Mouse (Mus musculus): ENCODE results near the gene Tjp1.
A peak's percentile ranks its signal among the peaks of the same experiment; 100 is the strongest.

The Tjp1 gene

DNA sequence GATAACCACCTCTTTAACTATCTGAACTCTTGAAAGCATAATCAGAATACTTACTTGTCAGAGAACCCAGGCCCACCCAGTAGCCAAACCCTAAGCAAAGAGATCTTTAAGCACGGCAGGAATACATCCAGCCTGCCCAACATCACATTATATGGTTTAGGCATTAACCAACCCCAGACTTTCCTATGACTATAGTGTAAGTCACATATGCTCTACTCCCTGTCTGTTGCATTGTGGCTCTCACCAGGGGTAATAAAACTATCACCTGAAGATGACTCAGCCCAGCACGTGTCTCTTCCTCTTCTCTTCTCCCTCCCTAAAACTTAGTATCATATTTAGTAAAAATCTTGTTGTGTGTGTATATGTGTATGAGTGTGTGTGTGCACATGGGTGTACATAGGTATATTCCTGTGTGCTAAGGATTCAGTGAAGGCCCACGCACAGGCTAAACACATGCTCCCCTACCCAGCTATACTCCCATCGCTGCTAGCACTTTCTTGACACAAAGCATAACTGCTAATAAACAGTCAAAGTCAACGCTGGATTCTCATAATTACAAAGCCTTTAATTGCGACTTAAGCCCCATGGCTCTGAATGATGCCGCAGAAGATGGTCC is 139.9 kb downstream of the Tjp1 start:
- DNase-seq = no peak

DNA sequence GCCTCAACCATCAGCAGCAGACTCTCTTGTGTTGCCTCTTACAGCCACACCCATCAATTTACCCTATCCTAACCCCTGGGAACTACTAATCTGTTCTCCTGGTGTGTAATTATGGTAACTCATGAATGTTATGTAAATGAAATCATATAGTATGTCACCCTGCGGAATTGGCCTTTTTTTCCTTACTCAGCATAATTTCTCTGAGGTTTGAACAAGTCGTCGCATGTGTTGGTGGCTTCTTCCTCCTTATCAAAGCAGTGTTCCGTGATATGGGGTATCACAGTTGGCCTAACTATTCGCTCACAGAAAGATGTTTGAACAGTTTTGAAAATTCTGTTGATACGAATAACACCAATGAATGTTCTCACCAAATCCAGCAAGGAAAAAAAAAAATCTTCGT is 142.8 kb downstream of the Tjp1 start:
- DNase-seq = no peak

DNA sequence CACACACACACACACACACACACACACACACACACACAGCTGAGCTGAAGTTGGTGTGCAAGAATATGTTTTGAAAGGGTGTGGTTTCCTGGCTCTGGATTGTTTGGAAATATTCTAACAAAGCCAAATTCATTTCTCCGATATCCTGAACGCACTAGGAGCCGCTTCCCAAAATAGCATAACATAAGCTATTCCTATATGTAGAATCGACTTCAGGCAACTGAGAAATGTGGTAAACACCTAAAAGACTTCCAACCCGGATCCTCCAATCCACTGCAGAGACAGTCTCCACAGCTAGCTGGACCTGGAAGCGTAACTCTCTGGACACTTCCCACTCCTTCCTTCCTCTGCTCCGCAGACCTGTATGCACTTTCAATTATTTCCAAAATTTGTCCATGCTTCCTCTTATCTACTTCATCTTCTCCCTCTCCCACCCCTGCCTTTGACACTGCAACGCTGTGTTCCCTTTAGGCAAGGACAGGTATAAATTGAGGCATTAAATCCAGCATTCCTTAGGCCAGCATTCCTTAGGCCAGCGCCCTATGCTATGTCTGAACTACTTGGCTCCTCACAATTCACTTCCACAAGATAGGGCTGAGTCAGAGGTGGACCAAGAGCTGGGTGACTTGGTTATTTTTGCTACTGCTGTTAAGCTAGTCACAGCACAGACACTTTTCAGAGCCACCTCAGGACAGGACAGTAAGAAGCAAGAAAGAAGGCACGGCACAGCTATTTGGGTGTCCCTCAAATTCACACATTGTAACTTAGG is 144.9 kb downstream of the Tjp1 start:
- DNase-seq = no peak

DNA sequence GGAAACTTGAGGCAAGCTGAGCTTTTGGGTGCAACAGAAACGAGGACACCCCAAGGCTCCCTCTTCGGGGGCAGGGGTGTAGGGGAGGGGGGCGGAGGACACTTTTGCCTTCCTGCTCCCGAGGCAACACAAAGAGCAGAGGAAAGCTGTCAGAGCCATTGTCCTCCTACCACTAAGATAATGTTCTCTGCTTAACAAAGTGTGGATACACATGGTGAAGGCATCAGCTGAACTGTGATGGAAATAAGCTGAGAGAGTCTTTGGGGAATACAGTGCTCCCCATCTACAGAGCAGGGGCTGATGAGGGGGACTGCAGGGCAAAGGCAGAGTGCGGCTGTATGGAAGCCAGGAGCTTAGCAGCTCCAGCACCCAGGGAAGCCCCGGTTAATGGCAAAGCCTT is 145.7 kb downstream of the Tjp1 start:
- no peak for DNase-seq

DNA sequence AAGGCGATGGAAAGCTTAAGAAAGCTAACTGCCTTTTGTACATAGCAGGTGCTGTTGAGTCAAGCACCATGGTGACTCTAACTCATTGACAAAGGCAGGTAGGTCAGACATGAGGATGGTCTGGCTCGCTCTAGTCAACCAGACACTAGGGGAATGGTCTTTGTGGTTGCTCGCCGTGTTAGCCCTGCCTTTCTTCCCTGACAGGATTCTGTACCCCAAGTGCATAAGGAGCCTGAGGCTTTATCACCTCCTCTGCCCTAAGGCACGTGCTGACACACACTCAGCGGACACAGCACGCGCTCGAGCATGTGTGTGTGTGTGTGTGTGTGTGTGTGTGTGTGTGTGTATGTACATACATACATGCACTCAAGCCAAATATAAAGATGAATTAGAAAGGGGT is 146.9 kb downstream of the Tjp1 start:
- DNase-seq = no peak

DNA sequence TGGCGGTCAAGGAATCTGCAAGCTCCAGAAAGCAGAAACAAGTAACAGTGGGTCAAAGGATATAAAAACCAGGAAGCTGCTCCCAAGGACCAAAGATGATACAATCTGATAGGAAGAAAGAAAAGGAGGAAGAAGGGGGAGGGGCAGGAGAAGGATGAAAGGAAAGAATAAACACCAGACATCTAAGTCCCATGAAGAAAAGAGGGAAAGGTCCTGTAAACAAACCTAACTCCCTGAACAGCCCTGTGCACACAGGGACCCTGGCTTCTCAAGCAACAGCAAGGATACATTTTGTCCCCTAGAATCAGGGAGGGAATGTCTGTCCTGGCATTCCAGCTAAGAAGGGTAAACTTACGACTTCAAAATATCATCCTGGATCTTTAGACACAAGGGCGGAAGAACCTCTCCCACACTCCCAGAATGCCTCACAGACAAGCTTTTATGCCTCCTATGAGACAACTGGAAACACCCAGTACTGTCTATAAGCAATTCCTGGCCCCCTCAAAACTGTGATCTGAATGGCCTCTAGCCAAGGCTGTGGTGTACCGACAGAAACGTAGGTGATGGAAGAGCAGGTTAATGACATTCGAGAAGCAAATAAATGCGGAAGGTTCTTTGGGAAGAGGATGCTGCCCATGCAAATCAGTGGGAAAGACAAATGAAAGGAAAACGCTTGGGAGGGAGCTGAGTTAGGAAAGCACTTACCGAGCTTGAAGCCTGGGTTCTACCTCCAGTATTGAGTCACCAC is 148.6 kb downstream of the Tjp1 start:
- DNase-seq = no peak

DNA sequence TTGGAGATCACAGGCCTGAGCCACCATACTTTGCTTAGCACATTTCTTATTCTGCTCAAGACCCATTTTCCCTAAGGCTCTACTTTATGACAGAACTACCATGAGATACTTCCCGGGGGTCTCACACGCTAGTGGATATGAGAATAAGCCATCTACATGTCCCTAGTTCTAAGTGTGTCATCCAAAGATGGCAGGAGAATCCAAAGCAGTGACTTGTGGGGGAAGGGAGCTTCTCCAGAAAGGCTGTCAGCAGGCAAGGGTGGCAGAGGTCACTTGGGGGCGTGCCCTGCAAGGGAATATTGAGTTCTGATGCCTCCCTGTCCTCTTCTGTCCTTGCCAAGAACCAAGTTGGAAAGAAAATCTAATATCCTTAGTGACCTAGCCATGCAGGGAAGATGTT is 150.1 kb downstream of the Tjp1 start:
- no peak for DNase-seq

DNA sequence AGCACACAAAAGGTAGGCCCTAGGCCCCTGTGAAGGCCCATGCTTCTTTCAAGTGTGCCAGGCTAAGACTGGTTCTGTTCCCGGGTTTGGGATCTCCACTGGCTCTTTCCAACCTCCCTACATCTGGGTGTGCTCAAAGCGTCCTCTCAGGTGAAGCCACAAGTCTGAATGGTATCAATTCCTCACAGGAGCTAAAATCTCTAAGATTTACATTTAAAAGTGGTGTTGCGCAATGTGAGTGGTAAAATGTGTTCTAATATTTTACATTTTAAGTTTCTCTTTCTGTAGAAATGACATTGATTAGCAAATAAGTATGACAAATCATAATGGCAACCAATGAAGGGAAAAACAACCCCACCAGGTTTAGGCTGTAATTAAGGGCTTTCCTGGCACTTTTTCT is 152.0 kb downstream of the Tjp1 start:
- no peak for DNase-seq

DNA sequence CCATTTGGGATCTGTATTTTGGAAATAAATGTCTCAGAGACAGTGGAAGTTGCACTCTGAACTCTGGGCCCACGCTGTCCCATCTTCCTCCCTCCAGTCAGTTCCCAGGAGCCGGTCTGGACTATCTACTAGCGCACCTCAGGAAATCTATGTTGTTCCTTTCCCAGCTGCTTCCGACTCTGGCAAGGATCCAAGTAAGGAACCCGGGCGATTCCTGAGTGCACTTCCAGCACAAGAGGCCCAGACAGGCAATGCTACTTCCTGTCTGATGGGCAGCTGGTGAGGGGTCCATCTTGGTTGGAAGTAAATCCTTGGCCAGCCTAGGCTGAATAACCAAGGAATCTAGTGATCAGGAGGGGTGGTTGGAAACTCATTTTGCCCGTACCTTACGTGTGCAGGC is 152.4 kb downstream of the Tjp1 start:
- DNase-seq = peak; percentile 50

DNA sequence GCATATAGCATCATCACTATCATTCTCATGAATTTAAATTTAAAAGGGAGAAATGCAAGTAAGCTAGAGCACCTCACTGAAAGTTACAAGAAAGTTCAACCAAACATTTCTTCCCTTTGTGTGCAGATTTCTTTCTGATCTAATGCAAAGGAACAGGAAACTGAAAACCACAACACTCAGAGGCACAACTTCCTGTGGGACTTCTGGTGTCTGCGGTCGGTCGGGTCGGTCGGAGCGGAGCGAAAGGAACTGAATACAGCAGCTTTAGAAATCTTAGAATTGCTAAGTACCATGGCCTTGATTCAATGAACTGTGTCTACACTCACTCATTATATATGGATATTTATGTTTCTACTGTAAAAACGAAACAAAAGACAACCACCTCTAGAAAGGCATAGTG is 154.2 kb downstream of the Tjp1 start:
- no peak for DNase-seq

DNA sequence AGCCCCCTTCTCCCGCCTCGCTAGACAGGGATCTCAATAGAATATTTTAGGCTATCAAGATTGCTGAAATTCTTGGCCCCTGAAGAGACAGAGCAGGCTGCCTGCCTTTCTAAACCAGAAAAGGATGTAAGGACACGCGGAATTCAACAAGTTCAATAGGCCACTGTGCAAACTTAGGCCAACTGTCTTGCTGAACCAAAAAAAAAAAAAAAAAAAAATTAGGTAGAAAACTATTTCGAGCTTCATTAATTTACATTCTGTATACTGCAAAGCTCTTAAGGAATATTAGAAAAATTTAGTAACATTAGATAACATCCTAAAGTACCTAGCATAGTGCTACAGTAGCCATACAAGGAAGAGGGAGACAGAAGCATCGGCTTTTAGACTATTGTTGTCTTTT is 155.8 kb downstream of the Tjp1 start:
- DNase-seq = no peak

DNA sequence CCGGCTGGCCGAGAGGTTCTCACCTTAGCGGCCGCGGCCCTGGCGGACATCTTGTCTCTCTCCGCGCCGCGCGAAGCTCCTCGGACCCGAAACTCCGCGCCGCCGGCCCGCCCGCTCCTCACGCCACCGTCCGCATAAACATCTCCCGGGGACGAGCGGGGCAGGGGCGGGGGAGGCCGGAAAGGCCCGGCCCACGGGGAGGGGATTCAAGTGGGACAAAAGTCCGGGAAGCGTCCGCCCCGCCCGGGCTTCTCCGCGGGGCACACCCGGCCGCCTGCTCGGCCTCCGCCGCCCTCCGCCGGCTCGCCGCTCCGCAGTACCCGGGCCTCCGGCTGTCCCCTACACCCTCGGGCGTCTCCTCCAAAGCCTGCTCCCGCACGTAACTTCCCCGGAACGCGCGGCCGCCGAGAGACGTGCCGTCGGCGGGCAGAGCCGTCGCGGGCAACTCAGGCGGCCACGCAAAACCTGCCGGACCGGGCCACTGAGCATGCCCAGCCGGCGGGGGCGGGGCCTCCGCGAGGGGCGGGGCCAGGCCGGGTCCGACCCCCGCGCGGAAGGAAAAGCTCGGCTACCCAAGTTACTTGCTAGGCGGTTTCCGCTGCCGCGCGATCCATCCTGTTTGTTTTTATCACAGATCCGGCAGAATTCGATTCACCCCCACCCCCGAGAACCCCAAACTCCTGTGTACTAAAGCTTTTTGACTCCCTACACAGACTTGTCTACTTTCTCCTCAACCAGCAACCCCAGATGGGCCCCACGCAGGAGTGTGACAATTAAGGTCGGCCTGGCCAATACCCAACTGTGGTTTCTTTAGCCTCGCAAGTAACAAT is 156.6 kb downstream of the Tjp1 start:
- peak; percentile 94 for DNase-seq

DNA sequence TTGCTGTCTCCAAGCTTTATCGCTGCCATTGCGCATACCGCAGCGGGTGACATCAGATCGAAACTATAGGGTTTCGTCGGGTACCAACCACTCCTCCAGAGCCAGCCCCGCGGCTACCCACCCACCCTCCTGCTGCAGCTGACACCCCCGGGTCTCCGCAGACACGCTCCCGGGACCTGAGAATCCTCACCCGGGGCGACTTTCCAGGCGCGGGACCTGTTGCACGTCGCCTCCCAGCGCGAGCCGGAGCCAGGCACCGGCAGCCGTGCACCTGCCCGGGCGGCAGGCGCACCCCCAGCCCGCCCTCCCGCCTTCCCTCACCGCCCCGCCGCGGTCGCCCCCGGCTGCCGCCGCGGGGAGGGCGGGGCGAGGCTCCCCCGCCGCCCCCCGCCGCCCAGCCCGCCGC is 157.2 kb downstream of the Tjp1 start:
- peak; percentile 32 for DNase-seq

DNA sequence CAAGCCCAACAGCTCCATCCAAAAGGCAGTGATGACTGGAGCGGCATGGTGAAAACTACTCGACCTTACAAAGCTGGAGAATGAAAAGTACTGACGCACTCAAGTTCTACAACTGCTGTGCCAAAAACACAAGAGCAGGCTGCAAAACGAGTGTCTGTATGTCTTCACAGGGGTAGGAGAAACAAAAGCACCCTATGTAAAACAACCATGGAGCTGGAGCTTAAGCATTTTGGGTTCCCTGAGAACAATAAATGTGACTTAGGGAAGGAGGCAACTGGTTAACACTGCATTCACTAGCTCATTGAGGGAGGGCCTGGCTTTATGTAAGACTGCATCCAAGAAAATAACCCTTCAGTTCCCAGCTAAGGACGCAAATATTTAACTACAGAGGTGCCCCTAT is 158.5 kb downstream of the Tjp1 start:
- DNase-seq = no peak

DNA sequence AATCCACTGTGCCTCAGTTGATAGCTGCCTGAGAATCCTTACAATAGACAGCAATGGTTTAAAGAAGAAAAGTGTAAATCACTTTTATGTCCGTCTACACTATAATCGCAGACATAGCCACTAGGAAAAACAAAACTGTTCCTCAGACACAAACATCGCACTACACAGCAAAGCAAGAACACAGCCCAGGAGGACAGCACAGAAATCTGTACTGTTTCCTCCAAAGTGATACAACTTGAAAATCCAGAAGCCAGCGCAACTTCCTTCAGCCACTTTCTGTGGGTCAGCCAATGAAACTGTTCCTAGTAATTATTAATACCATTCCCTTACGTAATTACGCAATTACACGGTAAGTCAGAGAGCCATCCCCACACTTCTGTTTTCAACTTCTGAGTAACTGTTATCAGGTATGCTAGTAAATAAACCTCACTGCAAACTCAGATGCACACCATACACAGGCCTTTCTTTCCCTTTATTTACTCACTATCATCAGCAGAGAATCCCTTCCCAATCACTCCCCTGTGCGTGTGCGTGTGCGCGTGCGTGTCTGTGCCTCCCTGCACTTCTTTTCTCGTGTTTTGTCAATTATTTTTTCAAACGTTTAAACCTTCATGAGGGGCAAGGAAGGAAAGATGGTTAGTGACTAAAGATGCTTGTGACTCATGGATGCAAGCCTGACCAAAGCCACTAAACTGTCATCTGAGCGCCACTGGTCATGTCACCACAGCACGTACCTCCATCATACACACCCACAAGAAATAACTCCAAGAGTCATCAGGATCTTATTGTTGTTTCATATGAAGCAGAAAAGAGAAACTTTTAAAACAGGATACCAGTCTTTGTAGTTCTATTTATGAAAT is 160.0 kb downstream of the Tjp1 start:
- no peak for DNase-seq

DNA sequence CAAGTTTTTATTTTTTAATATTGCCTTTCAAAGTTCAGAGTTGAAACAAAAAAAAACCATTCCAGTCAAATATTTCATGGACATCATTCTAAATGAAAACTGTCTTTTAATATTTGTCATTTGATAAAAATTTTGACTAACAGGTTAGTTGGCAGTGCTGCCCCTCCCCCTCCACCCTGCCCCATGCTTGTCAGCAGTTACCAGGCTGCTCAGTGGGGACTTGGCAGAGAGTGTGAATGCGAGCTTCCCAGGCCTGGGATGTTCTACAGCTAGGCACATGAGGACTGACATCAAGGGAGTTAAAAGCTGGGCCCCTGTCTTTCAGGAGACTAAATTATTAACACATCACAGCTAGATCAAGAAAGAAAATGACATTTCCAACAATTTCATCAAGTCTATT is 161.4 kb downstream of the Tjp1 start:
- DNase-seq = no peak

DNA sequence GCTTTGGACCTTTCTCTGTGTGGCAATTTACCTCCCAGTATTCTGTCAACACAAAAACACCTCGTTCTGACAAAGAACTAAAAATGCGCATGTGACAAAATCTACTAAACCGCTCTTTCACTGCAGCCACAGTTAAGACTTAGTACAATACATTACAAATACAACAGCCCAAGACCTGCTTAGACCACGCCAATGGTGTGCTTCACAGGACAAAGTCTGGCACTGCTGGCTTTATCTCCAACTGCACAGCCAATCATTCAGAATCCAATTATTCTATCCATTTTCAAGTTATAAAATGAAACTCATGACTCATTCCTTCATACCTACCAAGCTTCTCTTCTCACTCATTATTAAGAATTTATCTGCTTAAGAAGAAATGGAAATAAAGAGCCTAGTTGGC is 162.0 kb downstream of the Tjp1 start:
- no peak for DNase-seq

DNA sequence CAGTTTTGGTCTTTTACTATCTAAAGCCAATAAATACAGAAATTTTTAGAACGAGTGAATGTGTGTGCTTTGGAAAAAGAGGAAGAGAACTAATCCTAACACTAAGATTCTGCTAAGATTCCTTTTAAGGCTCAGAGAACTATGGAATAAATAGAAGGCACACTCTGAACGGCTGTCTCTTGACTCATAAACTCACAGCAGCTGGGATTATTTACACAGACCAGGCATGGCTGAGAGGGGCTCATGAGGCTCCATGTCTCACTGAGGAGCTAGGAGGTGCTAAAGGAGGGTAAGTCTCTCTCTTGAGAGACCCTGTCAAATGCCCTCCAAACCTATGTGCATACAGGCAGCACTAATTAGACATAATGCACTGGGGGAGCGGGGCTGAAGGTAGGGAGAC is 167.3 kb downstream of the Tjp1 start:
- DNase-seq = no peak

DNA sequence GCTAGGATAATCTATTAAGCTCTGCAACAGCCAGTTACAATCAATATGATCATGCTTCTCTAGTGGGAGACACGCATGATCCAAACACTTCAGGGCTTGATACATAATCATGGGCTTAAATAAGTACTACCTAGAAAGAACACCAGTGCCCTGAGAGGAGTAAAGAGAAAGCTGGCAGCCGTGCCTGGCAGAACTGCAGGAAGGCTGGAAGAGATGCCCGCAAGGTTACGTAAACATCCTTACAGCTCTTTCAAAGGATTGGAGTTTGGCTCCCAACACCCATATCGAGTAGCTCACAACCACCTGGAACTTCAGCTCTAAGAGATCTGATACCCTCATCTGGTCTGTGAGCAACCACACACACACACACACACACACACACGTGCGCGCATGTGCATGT is 167.8 kb downstream of the Tjp1 start:
- DNase-seq = no peak

DNA sequence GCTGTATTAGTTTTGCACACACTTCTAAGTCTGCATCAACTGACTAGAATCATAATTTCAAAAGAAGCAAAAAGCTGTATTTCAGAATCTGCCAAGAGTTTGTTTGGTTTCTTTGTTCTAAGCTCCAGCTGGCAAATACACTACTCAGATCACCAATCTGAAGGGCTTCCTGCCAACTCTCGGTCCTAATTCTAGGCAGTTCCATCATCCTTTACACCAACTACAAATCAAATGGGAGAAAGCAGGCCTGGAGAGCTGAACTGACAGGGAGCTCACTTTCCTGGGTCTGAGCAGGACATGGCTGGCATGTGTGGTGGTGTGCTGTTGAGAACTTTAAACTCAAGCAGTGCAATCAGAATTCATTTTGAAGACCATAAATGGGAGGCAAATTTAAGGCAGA is 170.0 kb downstream of the Tjp1 start:
- DNase-seq = peak; percentile 15

DNA sequence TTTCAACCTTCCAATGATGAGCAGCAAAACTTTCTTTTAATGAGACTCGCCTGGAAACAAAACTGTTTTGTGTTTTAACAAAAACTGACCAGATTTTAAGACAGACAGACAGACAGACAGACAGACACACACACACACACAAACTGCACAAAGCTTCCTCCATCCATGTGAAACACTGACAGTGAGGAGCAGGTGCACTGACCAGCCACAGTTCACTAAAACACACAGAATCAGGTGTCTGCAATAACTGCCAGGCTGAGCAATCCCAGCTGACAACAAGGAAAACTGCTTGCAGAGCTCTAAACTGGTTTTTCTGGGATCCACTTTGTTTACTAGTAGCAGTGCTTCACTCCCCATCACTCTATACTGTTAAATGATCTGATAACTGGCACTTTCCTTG is 171.4 kb downstream of the Tjp1 start:
- DNase-seq = no peak

DNA sequence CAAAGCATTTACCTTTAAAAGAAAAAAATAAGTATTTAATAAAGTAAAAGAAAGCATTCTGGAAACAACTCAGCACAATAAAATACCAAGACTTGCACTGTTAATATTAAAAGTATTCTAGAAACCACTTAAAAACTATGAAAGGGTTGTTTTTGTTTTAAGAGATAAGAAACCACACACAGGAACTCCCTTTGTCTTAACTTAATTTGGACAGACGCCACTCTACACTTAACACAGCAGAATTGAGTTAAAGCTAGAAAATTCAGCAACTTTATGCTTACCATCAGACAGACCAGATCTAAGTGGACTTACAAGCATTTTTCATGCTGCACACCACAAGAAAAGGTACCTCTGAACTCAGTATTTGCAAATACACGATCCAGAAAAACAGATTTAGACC is 172.7 kb downstream of the Tjp1 start:
- no peak for DNase-seq
